Mouse (Mus musculus) thymus, postnatal 14 days (tissue): ENCODE results near the gene Frmd4b.
"Not testable (repeated sequence)": the region's sequence is repeated elsewhere in the genome, so short reads cannot be mapped to it uniquely, and the experiment has no call there.

ENCODE experiments used
- DNase-seq: peaks from one replicate; pipeline ENCODE4 v3.0.0; 2021

Gene Frmd4b

DNA sequence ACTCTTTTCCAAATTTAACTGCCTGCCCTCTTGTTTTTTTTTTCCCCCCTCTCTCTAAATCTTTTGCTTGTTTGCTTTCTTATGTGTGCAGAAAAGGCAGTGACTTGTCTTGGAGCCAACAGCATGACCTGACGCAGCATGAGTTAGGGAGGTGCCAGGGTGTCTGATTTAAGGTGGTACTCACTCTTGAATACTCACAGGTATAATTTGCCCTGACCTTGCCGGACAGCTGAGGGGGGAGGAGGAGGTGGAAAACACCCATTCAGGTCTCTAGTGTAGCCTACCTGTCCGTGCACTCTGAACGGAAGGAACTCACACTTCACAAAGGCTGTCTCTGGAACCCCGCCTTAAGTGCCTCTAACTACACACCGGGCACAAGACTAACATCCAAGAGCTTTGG lies 338.5 kb downstream of the Frmd4b start:
- DNase-seq: no peak

DNA sequence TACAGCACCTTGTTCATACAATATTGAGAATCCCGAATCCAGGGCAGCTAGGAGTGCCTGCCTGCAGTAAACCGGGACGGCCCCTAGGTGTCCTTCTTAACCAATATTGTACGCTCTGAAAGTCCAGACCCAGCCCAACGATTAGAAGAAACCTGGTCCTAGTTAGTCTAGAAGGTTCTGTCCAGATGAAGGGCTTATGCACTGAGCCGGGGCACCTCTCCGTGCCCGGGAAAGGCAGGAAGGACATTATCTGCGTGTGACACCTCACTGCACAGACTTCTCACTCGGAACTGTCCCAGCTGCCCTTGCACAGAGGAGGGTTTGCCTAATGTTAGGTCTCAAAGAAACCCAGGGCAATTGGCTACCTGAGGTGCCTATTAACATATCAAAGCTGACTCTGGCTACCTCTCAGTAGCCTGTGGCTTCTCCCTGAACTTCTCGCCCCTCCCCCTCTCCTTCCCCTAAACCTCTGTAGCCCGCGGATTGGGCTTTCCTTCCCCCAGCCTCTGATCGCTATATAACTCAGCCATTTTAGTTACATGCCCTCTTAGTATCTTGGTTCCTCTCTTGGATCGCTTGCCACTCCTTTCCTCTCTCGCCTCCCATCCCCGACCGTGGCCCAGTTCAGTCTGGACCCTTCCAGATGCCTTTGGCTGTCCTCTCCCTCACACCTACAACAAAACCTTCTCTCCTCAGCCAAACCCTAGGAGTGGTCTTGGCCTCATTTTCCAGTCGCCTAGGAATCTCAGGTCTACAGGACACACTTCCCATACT lies 339.1 kb downstream of the Frmd4b start:
- peak; percentile 81 for DNase-seq

DNA sequence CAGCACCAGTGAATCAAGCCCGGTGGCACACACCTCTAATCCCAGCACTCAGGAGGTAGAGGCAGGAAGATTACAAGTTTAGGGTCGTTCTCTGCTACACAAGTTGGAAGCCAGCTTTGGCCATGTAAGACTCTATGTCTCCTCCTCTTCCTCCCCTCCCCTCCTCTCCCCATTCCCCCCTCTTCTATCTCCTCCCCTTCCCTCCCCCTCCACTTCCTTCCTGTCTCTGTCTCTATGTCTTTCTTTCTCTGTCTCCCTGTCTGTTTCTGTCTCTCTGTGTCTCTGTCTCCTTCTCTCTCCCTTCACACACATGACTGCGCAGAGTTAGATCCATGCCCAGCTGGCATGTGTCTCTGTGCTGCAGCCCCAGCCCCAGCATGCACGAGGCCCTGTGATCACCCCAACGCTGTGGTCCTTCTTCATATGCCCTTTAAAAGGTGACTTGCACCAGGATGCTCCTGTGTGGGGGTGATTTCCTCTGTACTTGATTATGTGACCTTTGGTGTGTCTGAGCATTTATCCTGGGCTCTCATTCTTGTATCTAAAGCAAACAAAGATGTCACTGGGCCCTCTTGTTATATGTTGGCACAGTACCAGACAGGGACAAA lies 340.3 kb downstream of the Frmd4b start:
- DNase-seq: peak; percentile 28

DNA sequence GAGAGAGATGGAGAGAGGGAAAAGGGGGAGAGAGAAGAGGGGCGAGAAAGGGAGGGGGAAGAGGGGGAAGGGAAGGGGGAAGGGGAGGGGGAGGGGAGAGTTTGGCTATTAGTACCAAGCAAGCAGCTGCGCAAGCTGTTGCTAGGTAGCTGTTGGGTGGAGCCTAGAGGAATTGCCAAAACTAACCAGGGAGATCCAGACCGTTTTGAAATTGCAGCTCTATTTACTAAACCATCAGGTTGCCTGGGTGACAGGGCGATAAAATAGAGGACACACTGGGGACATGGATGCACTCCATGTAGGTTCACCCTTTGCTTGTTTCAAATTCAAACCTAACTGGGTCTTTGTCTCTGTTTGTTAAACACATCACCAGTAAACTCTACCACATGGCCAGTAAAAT lies 341.0 kb downstream of the Frmd4b start:
- DNase-seq: no peak

DNA sequence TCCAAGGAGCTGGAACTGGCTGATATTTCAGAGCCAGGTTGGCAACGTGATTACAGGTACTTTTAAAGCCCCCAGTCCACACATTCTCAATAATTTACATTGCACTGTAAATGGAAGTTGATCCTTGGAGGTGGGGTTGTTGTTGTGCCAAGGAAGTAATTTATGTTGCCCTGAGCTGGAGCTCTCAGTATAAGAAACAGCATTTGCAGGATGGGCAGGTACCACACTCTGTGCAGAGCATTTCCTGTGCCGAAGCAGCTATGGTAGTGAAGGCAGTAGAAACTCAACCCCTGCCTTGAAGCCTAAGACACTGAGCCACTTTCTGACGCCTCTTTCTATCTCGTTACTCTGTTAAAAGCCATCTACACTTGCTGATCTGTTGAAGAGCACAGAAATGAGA lies 341.6 kb downstream of the Frmd4b start:
- peak; percentile 36 for DNase-seq

DNA sequence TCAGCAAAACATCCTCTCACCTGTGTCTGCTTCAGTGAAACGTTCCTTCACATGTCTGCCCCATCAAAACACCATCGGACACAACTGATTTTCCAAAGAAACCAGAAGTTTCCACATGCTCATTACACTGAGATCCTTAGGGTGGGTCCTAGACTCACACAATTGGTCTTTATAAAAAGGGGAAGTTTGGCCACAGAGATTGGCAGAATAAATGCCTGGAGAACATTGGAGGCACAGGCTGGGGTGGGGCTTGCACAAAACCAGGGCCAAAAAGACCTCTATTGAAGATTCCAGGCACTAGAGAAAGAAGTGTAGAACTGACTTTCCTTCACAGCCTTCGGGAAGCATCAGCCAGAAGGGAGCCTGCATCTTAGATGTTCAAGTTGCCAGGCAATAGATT lies 343.6 kb downstream of the Frmd4b start:
- DNase-seq: no peak

DNA sequence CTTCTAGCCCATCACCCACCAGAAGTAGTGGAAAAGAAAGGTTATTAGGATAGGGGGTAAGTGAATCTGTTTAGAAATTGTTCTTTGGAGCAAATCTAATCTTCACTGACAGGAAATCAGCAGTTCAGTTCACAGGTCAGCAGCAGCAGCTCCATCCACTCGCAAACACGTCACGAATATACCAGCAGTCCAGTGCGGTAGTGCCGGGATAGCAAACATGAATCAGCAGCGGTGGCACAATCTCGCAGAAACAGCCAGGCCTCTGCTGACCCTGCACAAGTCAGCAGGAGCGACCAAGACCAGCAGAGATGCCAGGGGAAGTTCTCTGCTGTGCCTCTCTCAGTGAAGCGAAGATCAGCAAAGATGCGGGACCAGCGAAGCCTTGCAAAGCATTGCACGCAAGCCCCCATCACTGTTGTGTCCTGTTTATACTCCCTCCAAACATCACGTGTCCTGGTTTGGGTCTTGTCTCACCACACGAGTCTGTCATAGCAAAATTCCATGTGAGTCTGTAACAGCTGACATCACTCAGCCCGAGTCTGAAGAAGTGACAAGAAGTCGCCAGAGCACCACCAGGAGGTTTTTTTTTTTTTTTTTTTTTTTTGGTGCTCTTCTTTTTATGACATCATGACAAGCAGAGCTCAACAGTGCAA lies 344.2 kb downstream of the Frmd4b start:
- DNase-seq: no peak

DNA sequence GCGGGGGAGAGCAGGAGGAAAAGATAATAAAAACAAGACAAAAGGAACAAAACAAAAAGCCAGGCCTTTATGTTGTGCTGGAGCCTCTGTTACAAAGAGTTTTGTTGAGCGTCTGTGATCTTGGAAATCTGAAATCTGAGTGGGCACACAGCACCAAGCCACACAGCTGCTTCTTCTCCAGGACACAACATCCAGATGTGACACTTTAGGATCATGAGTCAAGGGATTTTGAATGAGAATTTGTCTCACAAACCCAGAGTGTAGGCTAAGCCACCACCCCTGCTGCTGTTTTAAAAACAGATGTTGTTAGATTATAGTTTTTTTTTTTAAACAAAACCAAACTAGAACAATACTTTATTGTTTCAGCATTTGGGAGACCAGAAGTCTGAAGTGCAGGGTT lies 345.0 kb downstream of the Frmd4b start:
- no peak for DNase-seq

DNA sequence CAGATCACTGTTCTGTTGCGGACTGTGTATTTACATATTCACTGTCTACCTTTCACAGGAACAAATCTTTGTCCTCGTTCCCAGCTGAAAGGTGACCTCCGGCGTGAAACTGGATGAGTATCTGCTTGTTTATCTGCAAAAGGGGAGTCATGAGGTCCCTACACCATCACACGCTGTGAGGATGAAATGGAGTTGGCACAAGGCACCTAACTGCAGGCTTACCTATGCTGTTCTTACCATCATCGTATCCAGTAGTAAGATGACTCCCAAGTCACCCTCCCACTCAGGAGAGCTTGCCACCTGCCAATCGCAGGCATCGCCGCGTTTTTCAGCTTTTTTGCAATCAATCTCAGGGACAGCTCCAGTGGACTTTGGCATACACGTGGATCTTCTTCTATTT lies 347.7 kb downstream of the Frmd4b start:
- no peak for DNase-seq

DNA sequence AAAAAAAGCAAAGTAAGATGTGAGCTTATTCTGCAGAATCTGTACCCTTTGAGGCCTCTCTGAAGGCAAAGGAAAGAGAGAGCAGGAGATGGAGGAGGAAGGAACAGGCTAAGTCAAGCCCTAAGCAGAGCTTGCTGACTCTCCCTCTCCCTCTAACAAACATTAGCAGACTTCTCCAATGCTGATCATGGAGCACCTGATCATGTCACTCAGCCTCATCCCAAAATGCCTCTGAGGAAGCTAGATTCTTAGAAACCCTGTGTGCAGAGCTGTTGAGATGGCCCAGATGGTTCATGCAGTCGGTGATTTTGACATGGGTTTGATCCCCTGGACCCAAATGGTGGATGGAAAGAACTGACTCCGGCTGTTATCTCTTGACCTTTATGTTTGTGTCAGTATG lies 350.2 kb downstream of the Frmd4b start:
- no peak for DNase-seq

DNA sequence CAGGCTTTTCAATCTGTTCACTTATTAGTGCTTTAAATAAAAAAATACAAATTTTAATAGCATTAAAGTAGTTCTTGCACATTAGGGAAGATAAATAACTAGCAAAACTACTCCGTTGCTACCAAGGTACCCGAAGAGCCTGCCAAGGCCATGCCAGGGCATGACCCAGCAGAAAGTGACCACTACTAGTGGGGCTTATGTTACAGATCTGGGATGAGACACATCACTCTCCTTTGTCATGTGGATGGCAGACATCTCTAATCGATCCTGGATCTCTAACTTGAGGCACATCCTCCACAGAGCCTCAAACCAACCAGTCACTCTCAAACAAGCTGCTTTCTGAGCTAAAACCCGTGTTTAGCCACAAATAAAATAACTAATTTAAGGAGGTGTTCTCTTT lies 350.7 kb downstream of the Frmd4b start:
- DNase-seq: no peak

DNA sequence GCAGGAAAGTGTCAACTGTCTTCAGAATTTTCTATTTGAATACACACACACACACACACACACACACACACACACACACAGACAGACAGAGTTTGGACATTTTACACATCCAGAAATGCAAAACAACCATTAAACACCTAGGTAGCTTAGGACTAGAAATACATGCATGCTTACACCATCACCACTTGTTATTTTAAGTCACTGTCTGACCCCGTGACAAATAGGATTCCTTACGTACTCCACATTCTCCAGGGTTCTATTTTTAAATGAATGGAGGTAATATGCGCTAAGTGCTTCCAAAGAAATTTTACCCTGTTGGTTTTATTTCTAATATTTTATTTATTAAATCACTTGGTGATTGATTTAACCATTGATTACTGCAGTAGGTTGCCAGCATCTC lies 351.6 kb downstream of the Frmd4b start:
- no peak for DNase-seq

DNA sequence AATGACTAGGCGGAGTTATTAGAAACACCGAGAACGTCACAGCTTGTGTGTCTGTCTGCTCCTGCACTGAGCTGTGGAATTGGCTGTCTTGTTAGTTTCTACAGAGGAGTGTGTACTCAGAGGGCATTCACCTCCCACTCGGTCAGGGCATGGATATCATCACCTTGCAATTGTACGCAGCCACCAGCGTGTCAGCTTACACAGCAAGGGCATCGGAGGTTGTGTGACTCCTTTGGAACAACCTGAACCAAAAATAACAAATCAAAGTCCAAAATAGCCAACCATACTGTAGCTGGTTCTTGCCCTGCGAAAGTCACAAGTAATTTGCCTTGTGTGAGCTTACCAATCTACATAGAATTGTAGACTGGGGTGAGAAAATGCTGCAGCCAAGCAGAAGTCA lies 352.1 kb downstream of the Frmd4b start:
- no peak for DNase-seq

DNA sequence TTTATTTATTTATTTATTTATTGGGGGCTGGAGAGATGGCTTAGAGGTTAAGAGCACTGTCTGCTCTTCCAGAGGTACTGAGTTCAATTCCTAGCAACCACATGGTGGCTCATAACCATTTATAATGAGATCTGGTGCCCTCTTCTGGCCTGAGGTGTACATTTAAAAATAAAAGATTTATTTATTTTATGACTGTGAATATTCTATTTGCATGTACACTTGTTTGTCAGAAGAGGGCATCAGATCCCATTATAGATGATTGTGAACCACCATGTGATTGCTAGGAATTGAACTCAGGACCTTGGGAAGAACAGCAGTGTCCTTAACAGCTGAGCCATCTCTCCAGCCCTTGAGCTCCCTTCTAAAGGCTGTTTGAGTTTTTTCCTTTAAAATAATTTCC lies 353.6 kb downstream of the Frmd4b start:
- not testable (repeated sequence) for DNase-seq

DNA sequence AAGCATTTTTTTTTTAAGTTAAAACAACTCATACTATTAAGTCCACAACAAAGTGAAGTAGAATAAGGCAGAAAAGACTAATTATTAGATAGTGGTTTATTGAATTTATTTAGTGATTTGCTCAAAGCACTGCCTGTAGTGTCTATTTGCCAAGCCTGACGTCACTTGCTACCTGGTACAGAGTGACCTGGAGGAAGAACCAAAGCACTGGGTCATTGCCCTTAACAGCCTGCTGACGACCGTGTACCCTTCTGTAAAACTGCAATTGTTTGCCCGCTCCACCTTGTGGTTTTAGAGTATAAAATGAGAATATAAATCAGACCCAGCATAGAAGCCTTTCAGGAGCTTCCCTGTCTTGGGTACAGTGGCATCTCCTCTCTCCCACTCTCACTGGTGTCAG lies 355.1 kb downstream of the Frmd4b start:
- DNase-seq: no peak

DNA sequence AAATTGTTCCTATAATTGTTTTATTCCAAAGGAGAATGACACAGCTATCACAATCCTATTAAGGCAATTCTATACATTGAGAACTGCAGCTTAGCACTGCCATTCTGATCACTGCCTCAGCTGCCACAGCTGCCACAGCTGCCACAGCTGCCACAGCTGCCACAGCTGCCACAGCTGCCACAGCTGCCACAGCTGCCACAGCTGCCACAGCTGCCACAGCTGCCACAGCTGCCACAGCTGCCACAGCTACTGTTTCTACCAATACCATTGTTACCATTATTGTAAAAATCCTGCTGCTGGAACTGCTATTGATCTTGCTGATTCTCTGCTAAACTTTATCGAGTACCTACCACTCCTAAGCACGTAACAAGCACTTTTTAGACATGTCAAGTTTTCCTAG lies 357.4 kb downstream of the Frmd4b start:
- DNase-seq: not testable (repeated sequence)

DNA sequence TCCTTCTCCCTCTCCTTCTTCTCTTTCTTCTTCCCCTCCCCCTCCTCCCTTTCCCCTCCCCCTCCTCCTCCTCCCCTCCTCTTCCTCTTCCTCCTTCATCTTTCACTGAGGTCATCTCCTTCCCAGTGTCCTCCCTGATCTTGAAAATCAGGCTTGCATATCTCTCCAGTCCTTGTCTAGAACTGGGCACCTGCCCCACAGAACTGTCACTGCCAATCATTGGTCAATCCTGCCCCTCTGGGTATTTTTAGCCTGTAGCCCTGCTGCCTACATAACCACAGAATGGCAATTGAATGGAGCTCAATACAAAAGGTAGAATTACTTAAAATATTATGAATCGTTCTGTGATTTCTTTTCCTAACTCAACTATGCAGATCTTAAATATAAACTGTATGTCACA lies 358.9 kb downstream of the Frmd4b start:
- DNase-seq: no peak

DNA sequence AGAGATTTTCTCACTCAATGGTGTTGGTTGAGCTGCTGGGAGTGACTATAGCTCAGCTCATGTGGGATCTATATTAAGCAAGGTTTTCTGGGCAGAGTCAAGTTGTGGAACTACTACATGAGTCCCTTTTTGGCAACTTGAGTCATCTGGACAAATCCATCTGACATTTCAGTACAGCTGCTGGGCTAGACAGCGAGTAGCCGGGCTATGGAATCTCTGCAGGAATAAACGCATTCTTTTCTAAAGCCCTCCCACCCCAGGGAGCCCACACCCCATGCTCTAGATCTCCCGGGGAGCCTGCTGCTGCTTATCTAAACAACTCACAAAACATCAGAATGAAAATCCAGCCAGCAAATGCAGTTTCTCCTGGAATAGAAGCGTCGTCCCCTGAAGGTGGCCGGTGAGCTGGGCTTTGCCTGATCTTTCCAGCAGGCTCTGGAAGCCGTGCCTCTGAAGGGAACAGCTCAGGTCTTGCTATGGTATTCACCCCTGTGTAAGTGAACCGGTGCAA lies 364.6 kb downstream of the Frmd4b start, which contains the start of gene Lmod3:
Gene Lmod3 (minus strand): TSS at position 49 of the 511 bp plus-strand sequence.
- no peak for DNase-seq

DNA sequence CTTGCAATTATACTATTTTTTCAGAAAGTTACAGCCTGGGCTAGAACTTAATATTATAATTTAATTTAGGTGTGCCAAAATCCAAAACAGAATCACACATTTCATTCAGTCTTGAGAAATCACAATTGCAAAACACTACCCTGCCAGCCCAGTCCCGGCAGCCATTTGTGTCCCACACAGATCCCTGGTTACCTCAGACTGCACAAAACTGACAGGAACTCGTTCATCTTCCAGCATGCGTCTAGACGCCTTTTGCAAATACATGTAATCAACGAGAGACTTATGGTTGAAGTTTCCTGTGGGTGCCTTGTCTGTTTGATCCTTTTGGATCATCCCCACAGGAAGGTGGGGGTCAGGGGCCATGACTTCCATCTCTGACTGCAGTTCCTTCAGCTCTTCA lies 365.3 kb downstream of the Frmd4b start:
- DNase-seq: no peak

DNA sequence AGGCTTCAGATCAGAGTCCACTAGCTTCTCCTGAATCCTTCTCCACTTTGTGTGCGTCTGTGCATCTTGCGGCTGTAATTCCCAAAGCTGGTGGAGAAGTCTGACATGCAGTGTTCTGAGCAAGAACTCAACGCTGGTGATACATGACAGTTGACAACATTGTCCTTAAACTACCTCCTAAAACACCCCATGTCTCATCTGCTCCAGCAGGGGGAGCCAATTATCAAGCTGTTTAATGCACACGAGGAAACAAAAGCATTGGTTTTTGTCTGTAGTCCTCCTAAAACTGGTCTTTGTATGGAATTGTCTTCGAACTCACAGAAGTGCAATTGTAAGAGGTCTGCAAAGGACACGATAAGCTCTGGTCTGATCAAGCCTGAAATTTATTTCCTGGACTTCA lies 366.4 kb downstream of the Frmd4b start:
- DNase-seq: peak; percentile 70

DNA sequence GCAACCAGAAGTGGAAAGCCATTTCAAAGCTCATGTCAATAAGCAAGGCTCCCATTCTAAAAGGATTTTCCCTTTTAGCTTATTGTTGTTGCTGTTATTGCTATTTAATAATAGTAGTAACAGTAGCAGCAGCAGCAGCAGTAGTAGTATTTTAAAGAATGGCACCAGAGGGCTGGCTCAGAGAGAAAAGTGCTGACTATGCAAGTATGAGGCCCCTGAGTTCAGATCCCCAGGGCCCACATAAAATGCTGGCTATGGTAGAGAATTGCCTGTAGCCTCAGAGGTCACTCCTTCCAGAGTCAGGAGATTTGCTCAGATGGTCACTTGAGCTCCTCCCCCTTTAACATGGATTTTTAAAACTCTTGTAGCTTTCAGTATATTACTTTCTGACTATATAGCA lies 372.1 kb downstream of the Frmd4b start:
- no peak for DNase-seq

DNA sequence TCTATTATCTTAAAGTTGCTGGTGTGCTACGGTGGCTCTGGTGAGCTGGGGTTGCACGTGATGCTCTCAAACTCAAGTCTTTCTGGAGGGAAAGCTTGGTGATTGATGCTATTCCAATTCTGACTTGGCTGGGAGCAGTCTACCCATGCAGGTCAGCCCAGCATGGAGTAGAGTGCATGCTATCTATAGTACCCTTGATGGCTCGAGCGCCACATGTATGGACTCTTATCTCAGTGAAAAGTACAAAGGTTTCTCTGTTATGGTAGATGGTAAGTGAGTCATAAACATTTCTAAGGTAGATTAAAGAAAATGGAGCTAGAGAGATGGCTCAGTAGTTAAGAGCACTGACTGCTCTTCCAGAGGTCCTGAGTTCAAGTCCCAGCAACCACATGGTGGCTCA lies 374.8 kb downstream of the Frmd4b start:
- DNase-seq: no peak

DNA sequence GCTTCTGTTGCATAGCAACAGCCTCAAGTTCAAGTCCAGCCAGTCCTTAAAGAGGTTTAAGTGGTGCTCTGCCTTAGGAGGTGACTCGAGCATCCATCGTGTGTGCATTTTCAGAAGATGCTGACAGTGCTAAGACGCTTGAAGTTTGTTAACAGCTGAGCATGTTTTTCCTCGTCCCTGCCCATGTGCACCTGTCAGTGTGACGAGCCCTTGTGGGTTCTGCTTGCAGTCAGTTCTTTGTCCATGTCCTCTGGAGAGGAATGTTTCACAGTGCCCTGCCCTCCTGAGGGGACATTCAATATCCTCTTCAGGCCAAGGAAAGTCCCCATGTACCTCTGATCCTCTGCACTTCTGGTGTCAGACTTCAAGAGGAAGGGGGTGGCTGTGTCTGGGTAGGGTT lies 377.2 kb downstream of the Frmd4b start:
- no peak for DNase-seq

DNA sequence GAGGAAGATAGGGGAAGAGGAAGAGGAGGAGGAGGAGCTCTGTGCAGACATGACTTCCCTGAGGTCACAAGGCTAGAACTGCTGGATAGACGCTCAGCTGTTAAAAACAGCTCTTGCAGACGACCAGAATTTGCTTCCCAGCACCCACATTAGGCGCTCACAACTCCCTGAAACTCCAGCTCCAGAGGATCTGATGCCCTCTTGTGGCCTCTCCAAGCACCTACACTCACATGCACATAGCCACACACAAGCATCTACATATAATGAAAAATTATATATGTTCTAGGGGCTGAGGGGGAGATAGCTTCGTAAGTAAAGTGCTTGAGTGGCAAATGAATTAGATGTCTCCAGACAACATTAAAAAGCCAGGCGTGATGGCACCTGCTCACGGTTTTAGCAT lies 378.0 kb downstream of the Frmd4b start:
- DNase-seq: no peak
